Mouse (Mus musculus) olfactory bulb, adult 2 months (tissue): ENCODE results near the gene Nat8f6.

Experiments
- CTCF ChIP-seq: fragments of 200-500 bp; IDR thresholded peaks from 2 replicates; pipeline ENCODE4 v1.5.1; 2012; ENCODE audit warnings: low read depth, mild to moderate bottlenecking, low read length, moderate library complexity; ENCODE audit not compliant: insufficient read depth
- POLR2A ChIP-seq: fragments of 200-500 bp; IDR thresholded peaks from 2 replicates; pipeline ENCODE4 v1.6.1; 2012; ENCODE audit warnings: mild to moderate bottlenecking, low read depth, low read length, moderate library complexity; ENCODE audit not compliant: insufficient read depth

DNA sequence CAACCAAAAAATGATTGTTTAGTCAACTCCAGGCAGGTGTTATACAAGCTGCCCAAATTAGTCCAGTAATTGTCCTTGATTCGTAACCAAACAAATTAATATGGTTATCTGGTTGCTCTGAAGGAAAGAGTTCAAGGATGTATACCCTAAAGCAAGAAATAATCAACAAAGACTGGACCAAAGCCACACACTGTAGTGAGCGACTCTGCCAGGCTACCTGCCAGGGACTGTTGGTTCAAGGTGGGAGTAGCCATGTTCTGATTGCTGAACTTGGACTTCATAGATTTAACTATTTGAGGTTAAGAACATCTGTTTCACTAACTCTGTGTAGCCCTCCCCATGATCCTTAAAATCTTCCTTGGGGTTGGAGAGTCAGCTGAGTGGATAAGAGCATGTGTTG, 42.4 kb upstream of the Nat8f6 start:
- TF ChIP-seq POLR2A (no peak), CTCF (no peak)
